Mouse (Mus musculus): ENCODE data around the gene Urah. TPM values are rescaled to one million over a fixed set of nuclear protein-coding genes. Genes with fewer than 3 reads are reported as not detected.

Urah gene
- polyA plus RNA-seq, 1 experiment from 2014 or later = 24.7 TPM

GRCm38 (mm10) chr7:140855181-140855580 is 20.4 kb downstream of the Urah start:
- peak overlapping the region; percentile 90 for H3K4me3 ChIP-seq (replicated peaks)
- H3K9me3 ChIP-seq (replicated peaks) = no peaks in the 10 kb centered on the region
- no peaks in the 10 kb centered on the region for H3K27me3 ChIP-seq
- H3K36me3 ChIP-seq (replicated peaks) = peaks cover 57% of the 10 kb centered on the region
- 56% methylated on average over 9 of the region's 9 CpGs for WGBS (ENCODE audit: insufficient replicate concordance)
- H3K27ac ChIP-seq (replicated peaks) = peak overlapping the region; percentile 99
- H3K9ac ChIP-seq = peak overlapping the region; percentile 90
- no peak for ATAC-seq (ENCODE audit: insufficient read depth)
- peak overlapping the region; percentile 97 for H3K4me2 ChIP-seq
- H3K4me1 ChIP-seq (replicated peaks) = peaks cover 64% of the 10 kb centered on the region

GRCm38 (mm10) chr7:140855860-140856784 is 21.3 kb downstream of the Urah start, which contains the start of gene Gm45785:
Gm45785 (minus strand) TSS chr7:140856331.
- Histone ChIP-seq H3K9me3 (replicated peaks) (no peaks in the 10 kb centered on the region), H3K9ac (peak within 1 kb of the TSS; percentile 90), H3K27ac (replicated peaks) (peak within 1 kb of the TSS; percentile 99), H3K4me2 (peak within 1 kb of the TSS; percentile 97), H3K27me3 (no peaks in the 10 kb centered on the region), H3K4me3 (replicated peaks) (peak within 1 kb of the TSS; percentile 90), H3K36me3 (replicated peaks) (peaks cover 67% of the 10 kb centered on the region), H3K4me1 (replicated peaks) (peaks cover 64% of the 10 kb centered on the region)
- WGBS (ENCODE audit: insufficient replicate concordance) = under 1% methylated on average over 51 of the region's 51 CpGs
- ATAC-seq (ENCODE audit: insufficient read depth) = peak; percentile 73

GRCm38 (mm10) chr7:140856785-140857549 is 22.1 kb downstream of the Urah start, which contains the start of gene Ric8a:
Ric8a (plus strand) TSS chr7:140856957.
- under 1% methylated on average over 50 of the region's 50 CpGs for WGBS (ENCODE audit: insufficient replicate concordance)
- ATAC-seq (ENCODE audit: insufficient read depth) = peak; percentile 78
- Histone ChIP-seq H3K27ac (replicated peaks) (peak within 1 kb of the TSS; percentile 99), H3K36me3 (replicated peaks) (peaks cover 68% of the 10 kb centered on the region), H3K9ac (peak within 1 kb of the TSS; percentile 90), H3K4me2 (peak within 1 kb of the TSS; percentile 97), H3K4me3 (replicated peaks) (peak within 1 kb of the TSS; percentile 90), H3K4me1 (replicated peaks) (peaks cover 64% of the 10 kb centered on the region), H3K27me3 (no peaks in the 10 kb centered on the region), H3K9me3 (replicated peaks) (no peaks in the 10 kb centered on the region)

- Histone ChIP-seq H3K27me3 (no peaks in the 10 kb centered on the region), H3K9me3 (replicated peaks) (no peaks in the 10 kb centered on the region), H3K4me3 (replicated peaks) (peak within 1 kb of the TSS; percentile 90), H3K36me3 (replicated peaks) (peaks cover 68% of the 10 kb centered on the region), H3K9ac (peak within 1 kb of the TSS; percentile 90), H3K4me1 (replicated peaks) (peaks cover 56% of the 10 kb centered on the region), H3K4me2 (peak within 1 kb of the TSS; percentile 97), H3K27ac (replicated peaks) (peak within 1 kb of the TSS; percentile 99)
- 26% methylated on average over 40 of the region's 40 CpGs for WGBS (ENCODE audit: insufficient replicate concordance)
- peak; percentile 11 for ATAC-seq (ENCODE audit: insufficient read depth)
These were observed 23.0 kb downstream of the Urah start, which contains the start of gene Bet1l for GRCm38 (mm10) chr7:140857550-140858505. Bet1l (minus strand) TSS chr7:140857577.

- Histone ChIP-seq H3K4me3 (replicated peaks) (peak overlapping the region; percentile 90), H3K27ac (replicated peaks) (no peak overlapping the region), H3K4me2 (peak overlapping the region; percentile 97), H3K27me3 (no peaks in the 10 kb centered on the region), H3K9me3 (replicated peaks) (no peaks in the 10 kb centered on the region), H3K9ac (peak overlapping the region; percentile 90; the same call in 1 of the 2 replicates), H3K36me3 (replicated peaks) (peaks cover 68% of the 10 kb centered on the region), H3K4me1 (replicated peaks) (peaks cover 47% of the 10 kb centered on the region)
- ATAC-seq (ENCODE audit: insufficient read depth) = no peak
- WGBS (ENCODE audit: insufficient replicate concordance) = 84% methylated on average over 8 of the region's 8 CpGs
These were observed 23.9 kb downstream of the Urah start for GRCm38 (mm10) chr7:140858746-140859145.

- H3K9me3 ChIP-seq (replicated peaks) = no peaks in the 10 kb centered on the region
- no peak for ATAC-seq (ENCODE audit: insufficient read depth)
- no peak overlapping the region for H3K4me2 ChIP-seq
- 68% methylated on average over 6 of the region's 6 CpGs for WGBS (ENCODE audit: insufficient replicate concordance)
- no peak overlapping the region for H3K9ac ChIP-seq
- H3K36me3 ChIP-seq (replicated peaks) = peaks cover 69% of the 10 kb centered on the region
- H3K4me3 ChIP-seq (replicated peaks) = no peak overlapping the region
- no peak overlapping the region for H3K27ac ChIP-seq (replicated peaks)
- H3K27me3 ChIP-seq = no peaks in the 10 kb centered on the region
- H3K4me1 ChIP-seq (replicated peaks) = peaks cover 36% of the 10 kb centered on the region
These were observed 25.2 kb downstream of the Urah start for GRCm38 (mm10) chr7:140859997-140860396.

- Histone ChIP-seq H3K4me1 (replicated peaks) (peaks cover 28% of the 10 kb centered on the region), H3K4me2 (no peak overlapping the region), H3K27me3 (no peaks in the 10 kb centered on the region), H3K36me3 (replicated peaks) (peaks cover 76% of the 10 kb centered on the region), H3K27ac (replicated peaks) (no peak overlapping the region), H3K4me3 (replicated peaks) (no peak overlapping the region), H3K9ac (no peak overlapping the region), H3K9me3 (replicated peaks) (no peaks in the 10 kb centered on the region)
- no peak for ATAC-seq (ENCODE audit: insufficient read depth)
- WGBS (ENCODE audit: insufficient replicate concordance) = 84% methylated on average over 5 of the region's 5 CpGs
These were observed 25.9 kb downstream of the Urah start for GRCm38 (mm10) chr7:140860728-140861127.

GRCm38 (mm10) chr7:140864761-140865160 is 29.9 kb downstream of the Urah start:
- Histone ChIP-seq H3K27ac (replicated peaks) (no peak overlapping the region), H3K36me3 (replicated peaks) (peaks cover 87% of the 10 kb centered on the region), H3K27me3 (no peaks in the 10 kb centered on the region), H3K4me1 (replicated peaks) (no peaks in the 10 kb centered on the region), H3K4me3 (replicated peaks) (no peak overlapping the region), H3K4me2 (no peak overlapping the region), H3K9ac (no peak overlapping the region), H3K9me3 (replicated peaks) (no peaks in the 10 kb centered on the region)
- ATAC-seq (ENCODE audit: insufficient read depth) = no peak
- 70% methylated on average over 12 of the region's 12 CpGs for WGBS (ENCODE audit: insufficient replicate concordance)

- WGBS (ENCODE audit: insufficient replicate concordance) = 15% methylated on average over 4 of the region's 4 CpGs
- no peaks in the 10 kb centered on the region for H3K9me3 ChIP-seq (replicated peaks)
- H3K36me3 ChIP-seq (replicated peaks) = peaks cover 61% of the 10 kb centered on the region
- H3K27me3 ChIP-seq = no peaks in the 10 kb centered on the region
- H3K4me2 ChIP-seq = no peak overlapping the region
- H3K27ac ChIP-seq (replicated peaks) = no peak overlapping the region
- H3K4me1 ChIP-seq (replicated peaks) = peaks cover 8% of the 10 kb centered on the region
- no peak overlapping the region for H3K9ac ChIP-seq
- H3K4me3 ChIP-seq (replicated peaks) = no peak overlapping the region
- ATAC-seq (ENCODE audit: insufficient read depth) = no peak
These were observed 39.4 kb downstream of the Urah start for GRCm38 (mm10) chr7:140874224-140874623.

GRCm38 (mm10) chr7:140877364-140877763 is 42.5 kb downstream of the Urah start:
- H3K4me2 ChIP-seq = no peak overlapping the region
- H3K9me3 ChIP-seq (replicated peaks) = no peaks in the 10 kb centered on the region
- no peak overlapping the region for H3K4me3 ChIP-seq (replicated peaks)
- H3K9ac ChIP-seq = no peak overlapping the region
- 58% methylated on average over 6 of the region's 6 CpGs for WGBS (ENCODE audit: insufficient replicate concordance)
- H3K27ac ChIP-seq (replicated peaks) = no peak overlapping the region
- peaks cover 28% of the 10 kb centered on the region for H3K4me1 ChIP-seq (replicated peaks)
- H3K27me3 ChIP-seq = no peaks in the 10 kb centered on the region
- no peak for ATAC-seq (ENCODE audit: insufficient read depth)
- H3K36me3 ChIP-seq (replicated peaks) = peaks cover 40% of the 10 kb centered on the region

Data from liver, embryonic 15.5 days (tissue).